Comparison of ENCODE assay signal across 8 mouse cellular contexts in genomic region chr14:47472359-47472742, GRCm38 (mm10). TPM values are rescaled to one million over a fixed set of nuclear protein-coding genes. Genes with fewer than 3 reads are reported as not detected.
DNase-seq lines count a peak whose midpoint lies in the region; ATAC-seq and TF ChIP-seq lines count a peak whose summit lies in the region.

No protein-coding gene starts in this region.

- H3K4me3 ChIP-seq in hindbrain, embryonic 12.5 days: peak overlapping the region; percentile 96
- H3K4me3 ChIP-seq in lung, postnatal 0 days (ENCODE audit: low read depth, low read length): peak overlapping the region; percentile 95

- POLR2A ChIA-PET in Patski (lab: Charles Lee): no interaction called here

- peaks cover 10% of the 10 kb centered on the region for H3K4me1 ChIP-seq in hindbrain, embryonic 12.5 days
- 0 out of 2 replicates have a peak, but pooled peaks cover 5% of the 10 kb centered on the region for H3K4me1 ChIP-seq in lung, postnatal 0 days (ENCODE audit: insufficient read depth, low read depth, low read length)

- H3K27me3 ChIP-seq in Patski: no peaks in the 10 kb centered on the region
- no peaks in the 10 kb centered on the region for H3K27me3 ChIP-seq in hindbrain, embryonic 12.5 days
- H3K27me3 ChIP-seq in lung, postnatal 0 days (replicated peaks; ENCODE audit: insufficient read depth, low read length): no peaks in the 10 kb centered on the region

- peak; percentile 100 for TF ChIP-seq CTCF in Patski (IDR thresholded peaks at IDR 0.05)
- TF ChIP-seq CTCF in lung, postnatal 0 days (IDR thresholded peaks at IDR 0.05): peak; percentile 98

- no peaks in the 10 kb centered on the region for H3K36me3 ChIP-seq in hindbrain, embryonic 12.5 days
- no peaks in the 10 kb centered on the region for H3K36me3 ChIP-seq in lung, postnatal 0 days (ENCODE audit: insufficient read depth, low read length)

- TF ChIP-seq EP300 in lung, postnatal 0 days (IDR thresholded peaks at IDR 0.05): no peak

- peak; percentile 94 for ATAC-seq in Patski
- ATAC-seq in hindbrain, embryonic 12.5 days (ENCODE audit: low FRiP score): peak; percentile 96
- peak; percentile 94 for ATAC-seq in lung, postnatal 0 days

- peak; percentile 42 for DNase-seq in Patski (ENCODE audit: low read depth, low spot score)
- DNase-seq in cerebellum, postnatal 10 days: peak; percentile 98
- DNase-seq in frontal cortex, postnatal 10 days (ENCODE audit: low spot score in 2 of 2): peak; percentile 92 to 96
- DNase-seq in layer of hippocampus, postnatal 10 days (ENCODE audit: low spot score in 2 of 2): peak; percentile 97 to 99
- peak; percentile 96 for DNase-seq in lung, postnatal 0 days (ENCODE audit: low spot score)
- DNase-seq in ovary, postnatal 14 days (ENCODE audit: low spot score): peak; percentile 98
- peak; percentile 87 to 96 for DNase-seq in thymus, postnatal 10 days (ENCODE audit: low spot score in 2 of 2)

- H3K4me2 ChIP-seq in hindbrain, embryonic 12.5 days (replicated peaks): peak overlapping the region; percentile 77
- H3K4me2 ChIP-seq in lung, postnatal 0 days (replicated peaks; ENCODE audit: low read depth, low read length): peak overlapping the region; percentile 86

- in situ Hi-C loops in Patski (cut with MboI; ENCODE audit: low pct_unique_long_range_greater_than_20kb): loop anchor here (5.0 kb wide), 1 partner anchor 55 kb away; no protein-coding TSS in a partner anchor

- no peaks in the 10 kb centered on the region for H3K9me3 ChIP-seq in hindbrain, embryonic 12.5 days (replicated peaks)
- no peaks in the 10 kb centered on the region for H3K9me3 ChIP-seq in lung, postnatal 0 days (ENCODE audit: low read length)

- H3K9ac ChIP-seq in hindbrain, embryonic 12.5 days: peak overlapping the region; percentile 96
- H3K9ac ChIP-seq in lung, postnatal 0 days (replicated peaks; ENCODE audit: low read depth): peak overlapping the region; percentile 90

- CTCF ChIA-PET in Patski (lab: Charles Lee): interaction anchor here (0.6 to 1.9 kb wide), 16 partner anchors 10 to 66 kb away, joined by 3 to 7 read pairs (median 4); no protein-coding TSS in a partner anchor

- H3K27ac ChIP-seq in hindbrain, embryonic 12.5 days: peak overlapping the region; percentile 91
- H3K27ac ChIP-seq in lung, postnatal 0 days (ENCODE audit: low read length): peak overlapping the region; percentile 86

- WGBS in hindbrain, embryonic 12.5 days: under 1% methylated on average over 36 of the region's 40 CpGs
- WGBS in lung, postnatal 0 days: 2% methylated on average over 20 of the region's 40 CpGs

RNA-seq across cellular contexts. Expression of gene Fbxo34, which starts 22.1 kb away (rescaled TPM):
- polyA plus RNA-seq in Patski (2021): 23.0 TPM
- 24.1 and 26.1 TPM in 2 replicates for polyA plus RNA-seq in hindbrain, embryonic 12.5 days (2016; fragmentation: Nextera tagmentation; extraction: Ambion mirVana)
- total RNA-seq in layer of hippocampus, postnatal 10 days (2021): 10 to 100 TPM; 66.0 to 75.6 TPM
- polyA plus RNA-seq in lung, postnatal 0 days (2015; fragmentation: Nextera tagmentation; extraction: Ambion mirVana): 18.1 and 20.0 TPM in 2 replicates

RNA-seq across cellular contexts. Expression of gene Dlgap5, which starts 54.1 kb away (rescaled TPM):
- polyA plus RNA-seq in Patski (2021): 38.3 TPM
- polyA plus RNA-seq in hindbrain, embryonic 12.5 days (2016; fragmentation: Nextera tagmentation; extraction: Ambion mirVana): 35.0 and 40.0 TPM in 2 replicates
- 1 to 10 TPM; 3.8 to 4.1 TPM for total RNA-seq in layer of hippocampus, postnatal 10 days (2021)
- polyA plus RNA-seq in lung, postnatal 0 days (2015; fragmentation: Nextera tagmentation; extraction: Ambion mirVana): 2.0 and 2.3 TPM in 2 replicates

Comparison
In these comparisons a context has a peak if more than half of its experiments do, and no peak if none do; other contexts are left out.
1. Peak in every context shown above with its lines: DNase-seq, ATAC-seq, H3K4me3 ChIP-seq and H3K27ac ChIP-seq.
2. DNase-seq: peak in every context shown above with its lines; median percentile 98 in cerebellum, postnatal 10 days; 98 in layer of hippocampus, postnatal 10 days; 98 in ovary, postnatal 14 days; 96 in lung, postnatal 0 days; 94 in frontal cortex, postnatal 10 days; 92 in thymus, postnatal 10 days; 42 in Patski.
3. RNA of gene Dlgap5, which starts 54.1 kb away (polyA plus RNA-seq): 35.0 to 40.0 TPM in hindbrain, embryonic 12.5 days and 38.3 TPM in Patski (single experiment); 2.0 to 2.3 TPM in lung, postnatal 0 days; every median in the first group is over 10 times any median in the second.